Mouse (Mus musculus) frontal cortex, adult 2 months (tissue): ENCODE data around the gene Pex12. TPM values are rescaled to one million over a fixed set of nuclear protein-coding genes. Genes with fewer than 3 reads are reported as not detected.
A peak's percentile ranks its signal among the peaks of the same experiment; 100 is the strongest.
"Not testable (repeated sequence)": the region's sequence is repeated elsewhere in the genome, so short reads cannot be mapped to it uniquely, and the experiment has no call there.

ENCODE experiments used
- DNase-seq, 2 experiments: peaks; one replicate each; pipeline ENCODE4 v3.0.0; 2022; ENCODE audit warnings: low spot score in 1 of 2; ENCODE audit errors: extremely low spot score in 1 of 2
- polyA plus RNA-seq: library from polyadenylated mRNA; depleted of rRNA; stranded (reverse); fragments of >200 nt; gene quantifications from 2 replicates; pipeline ENCODE4 v1.2.3, GENCODE M21; 2012; rRNA removed

Pex12 gene
- polyA plus RNA-seq, 1 experiment = 8.7 TPM

DNA sequence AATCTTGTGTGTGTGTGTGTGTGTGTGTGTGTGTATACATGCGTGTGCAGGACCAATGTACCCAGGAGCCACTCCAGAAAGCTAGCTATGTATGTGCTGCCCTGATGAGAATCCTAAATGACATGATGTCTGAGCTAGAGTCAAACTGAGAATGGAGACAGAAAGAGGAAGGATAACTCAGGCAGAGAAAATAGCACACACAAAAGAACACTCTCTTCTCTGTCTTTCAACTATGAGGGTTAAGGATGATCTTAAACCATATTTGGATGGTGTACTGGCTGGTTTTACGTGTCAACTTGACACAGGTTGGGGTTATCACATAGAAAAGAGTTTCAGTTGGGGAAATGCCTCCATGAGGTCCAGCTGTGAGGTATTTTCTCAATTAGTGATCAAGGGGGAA lies 12.8 kb downstream of the Pex12 start:
- DNase-seq = no peak

DNA sequence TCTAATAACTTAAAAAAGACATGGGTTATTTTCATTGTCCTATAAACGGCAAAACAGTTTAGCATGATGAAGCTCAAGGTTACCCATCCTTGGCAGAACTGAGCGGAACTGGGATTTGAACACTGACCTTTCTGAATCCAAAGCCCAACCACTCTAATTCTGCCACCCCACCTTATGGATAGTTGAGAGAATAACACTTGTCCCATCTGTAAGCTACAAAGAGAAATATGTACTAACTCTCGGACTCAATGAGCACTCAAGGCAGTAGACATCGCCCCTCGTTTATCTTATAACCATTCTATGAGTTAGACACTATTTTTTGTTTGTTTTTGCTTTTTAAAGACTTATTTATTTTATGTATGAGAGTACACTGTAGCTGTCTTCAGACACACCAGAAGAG lies 13.3 kb downstream of the Pex12 start:
- no peak for DNase-seq

DNA sequence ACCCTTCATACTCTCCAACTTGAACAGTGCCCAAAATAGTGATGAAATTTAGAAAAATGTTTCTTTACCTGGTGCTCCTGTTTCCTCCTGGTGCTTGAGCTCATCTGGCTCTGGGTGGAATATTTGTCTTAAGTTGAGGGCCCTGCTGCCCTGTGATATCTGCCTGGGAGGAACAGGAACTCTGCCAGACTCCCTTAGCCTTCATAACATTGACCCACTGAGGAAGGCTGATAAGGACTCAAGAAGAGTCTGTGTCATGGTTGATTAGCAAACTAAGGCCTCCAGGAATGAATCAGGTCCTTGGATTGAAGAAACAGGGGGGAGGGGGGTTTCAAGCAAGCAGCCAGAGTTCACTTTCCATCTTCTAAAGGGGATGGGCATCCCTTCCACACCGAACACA lies 15.8 kb downstream of the Pex12 start, which contains the start of gene Slfn14:
Slfn14 (minus strand) TSS at position 161 of the 400 bp plus-strand sequence.
- DNase-seq = no peak

DNA sequence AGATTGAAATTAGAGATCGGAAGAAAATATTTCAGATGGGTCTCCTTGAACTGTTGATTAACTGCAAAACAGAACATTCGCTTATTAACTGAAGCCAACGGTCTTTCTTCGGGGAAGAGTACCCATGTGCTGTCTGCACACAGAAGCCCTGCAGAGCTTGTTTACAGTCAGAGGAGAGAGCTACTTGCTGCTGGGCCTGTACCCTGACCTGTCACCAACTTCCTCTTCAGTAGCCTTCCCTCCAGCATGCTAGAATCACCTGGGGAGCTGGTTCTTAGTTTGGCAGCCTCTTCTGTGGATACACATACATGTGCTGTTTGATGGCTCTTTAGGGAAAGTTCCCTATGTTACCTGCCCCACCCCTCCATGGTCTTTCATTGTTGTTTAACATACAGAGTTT lies 16.8 kb downstream of the Pex12 start:
- no peak for DNase-seq

DNA sequence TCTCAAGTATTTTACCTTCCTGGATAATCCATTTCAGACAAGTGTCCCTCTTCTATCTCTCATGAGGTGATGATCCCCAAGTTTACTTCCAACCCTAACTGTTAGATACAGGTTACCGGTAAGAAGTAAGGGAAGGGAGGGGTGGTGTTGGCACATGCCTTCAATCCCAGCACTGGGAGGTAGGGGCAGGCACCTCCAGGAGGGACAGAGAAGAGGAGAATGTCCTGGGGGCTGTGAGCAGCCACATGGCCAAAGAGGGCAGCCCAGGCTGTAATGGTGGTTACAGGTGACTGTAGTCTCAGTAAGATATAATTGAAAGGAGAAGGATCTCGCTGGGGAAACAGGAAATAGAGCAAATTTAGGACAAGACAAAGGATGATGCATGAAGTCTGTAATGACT lies 20.3 kb downstream of the Pex12 start:
- no peak for DNase-seq

DNA sequence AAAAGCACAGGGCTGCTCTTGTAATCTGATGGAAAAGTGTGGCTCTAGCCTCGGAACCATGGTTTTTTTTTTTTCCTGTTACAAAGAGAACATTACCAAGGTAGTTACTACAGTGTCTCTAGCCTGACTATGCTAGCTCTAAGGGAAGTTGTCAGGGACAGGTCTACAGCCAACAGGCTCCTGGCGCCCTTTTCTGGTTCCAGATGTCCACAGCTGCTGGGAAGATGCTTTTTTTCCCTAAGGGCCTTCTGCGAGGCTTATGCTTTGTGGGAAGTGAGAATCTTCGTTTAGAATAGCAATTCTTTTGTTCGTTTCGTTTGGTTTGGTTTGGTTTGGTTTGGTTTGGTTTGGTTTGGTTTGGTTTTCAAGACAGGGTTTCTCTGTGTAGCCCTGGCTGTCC lies 22.7 kb downstream of the Pex12 start:
- no peak for DNase-seq

DNA sequence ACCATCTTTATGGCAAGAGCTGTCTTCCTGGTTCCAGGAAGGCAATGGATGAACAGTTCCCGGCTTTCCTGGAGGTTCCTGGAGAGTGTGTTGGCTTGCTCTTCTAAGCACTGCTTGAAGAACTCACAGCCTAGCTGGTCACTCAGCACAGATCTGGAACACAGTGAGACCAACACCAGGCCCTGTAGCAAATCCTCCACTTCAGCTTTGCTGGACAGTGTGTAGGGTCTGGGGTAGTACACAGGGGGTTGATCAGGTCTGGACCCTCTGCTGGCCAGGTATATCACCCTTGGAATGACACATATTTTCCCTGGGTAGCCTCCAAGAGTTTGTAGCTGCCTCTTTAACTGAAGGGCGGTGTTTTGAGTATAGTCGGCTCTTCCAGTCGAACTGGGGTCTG lies 23.4 kb downstream of the Pex12 start:
- DNase-seq = no peak

DNA sequence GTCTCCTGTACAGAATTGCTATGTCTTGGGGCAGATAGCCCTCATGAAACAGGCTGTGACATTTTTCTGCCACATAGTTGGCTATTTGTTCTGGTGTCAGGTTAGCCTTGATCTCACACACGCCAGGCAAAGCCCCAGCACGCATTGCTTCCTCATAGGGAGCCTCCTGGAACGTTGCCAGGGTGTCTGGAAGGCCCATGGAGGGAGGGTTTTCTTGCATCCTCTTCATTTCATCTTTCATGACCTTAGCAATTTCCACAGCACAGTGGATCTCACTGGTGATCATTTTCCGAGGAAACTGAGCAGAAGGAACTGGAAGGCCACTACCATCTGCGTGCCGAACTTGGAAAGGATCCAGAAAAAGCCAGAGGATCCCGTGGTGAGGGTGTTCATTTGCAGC lies 26.1 kb downstream of the Pex12 start:
- no peak for DNase-seq

DNA sequence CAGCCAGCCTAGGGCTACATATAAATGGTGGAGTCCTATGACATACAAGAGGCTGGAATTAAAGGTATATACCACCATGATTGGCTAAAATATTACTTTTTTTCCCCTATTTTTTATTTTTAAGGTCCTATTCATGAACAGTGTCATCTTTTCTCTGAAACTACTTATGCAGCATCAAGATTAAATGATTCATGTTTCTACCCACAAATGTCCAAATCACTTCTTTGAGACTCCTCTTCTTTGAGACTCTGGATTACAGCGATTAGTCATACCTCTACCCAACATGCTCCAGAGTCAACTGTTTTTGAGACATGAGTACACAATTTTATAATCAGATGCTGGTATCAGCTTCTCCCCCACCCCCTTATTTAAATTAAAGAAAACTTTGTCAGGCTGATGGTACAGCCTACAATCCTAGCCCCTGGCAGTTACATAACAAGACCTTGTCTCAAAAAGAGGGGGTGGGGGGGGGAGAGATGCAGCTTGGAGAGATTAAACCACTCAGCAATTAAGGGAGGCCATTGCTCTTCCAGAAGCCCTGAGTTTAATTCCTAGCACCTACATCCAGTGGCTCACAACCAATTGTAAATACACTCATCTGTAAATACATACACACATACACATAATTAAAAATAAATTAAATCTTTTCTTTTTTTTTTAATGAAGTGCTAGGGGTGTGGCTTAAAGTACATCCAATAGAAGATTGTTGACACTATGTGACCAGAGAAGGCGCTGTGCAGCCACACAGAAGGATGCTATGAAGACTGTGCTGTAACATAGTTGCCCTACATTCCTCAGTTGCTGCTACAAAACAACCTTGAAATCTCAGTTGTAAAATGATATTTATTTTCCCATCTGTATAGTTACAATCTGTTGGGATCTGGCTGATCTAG lies 30.2 kb downstream of the Pex12 start:
- no peak for DNase-seq

DNA sequence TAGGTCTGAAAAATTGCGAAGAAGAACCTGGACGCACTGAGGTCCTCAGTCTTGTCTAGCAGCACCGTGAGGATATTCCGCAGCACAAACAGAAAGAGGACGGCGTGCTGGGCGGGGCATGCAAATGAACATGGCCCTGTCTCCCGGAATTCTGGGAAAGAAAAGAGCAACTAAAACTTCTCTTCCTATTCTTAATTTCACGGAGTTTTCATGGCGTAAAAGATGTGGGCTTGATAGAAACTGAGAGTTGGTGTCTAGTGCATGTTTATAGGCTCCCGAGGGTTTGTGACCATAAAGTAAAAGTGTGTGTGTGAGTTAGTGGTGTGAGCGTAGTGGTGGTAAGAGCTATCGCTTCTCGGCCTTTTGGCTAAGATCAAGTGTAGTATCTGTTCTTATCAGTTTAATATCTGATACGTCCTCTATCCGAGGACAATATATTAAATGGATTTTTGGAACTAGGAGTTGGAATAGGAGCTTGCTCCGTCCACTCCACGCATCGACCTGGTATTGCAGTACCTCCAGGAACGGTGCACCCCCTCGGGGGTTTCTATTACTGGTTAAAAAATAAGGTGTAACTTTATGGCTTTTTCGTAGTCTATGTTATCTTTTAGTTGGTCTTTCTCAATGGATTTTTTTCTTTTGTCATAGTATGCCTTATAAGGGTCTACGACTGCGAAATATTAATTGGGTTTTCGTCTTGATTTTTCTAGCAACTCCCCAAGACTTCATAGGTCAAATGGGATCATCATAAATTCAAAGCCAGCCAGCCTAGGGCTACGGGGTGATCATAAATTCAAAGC lies 31.0 kb downstream of the Pex12 start:
- peak; percentile 72 to 82 for DNase-seq

DNA sequence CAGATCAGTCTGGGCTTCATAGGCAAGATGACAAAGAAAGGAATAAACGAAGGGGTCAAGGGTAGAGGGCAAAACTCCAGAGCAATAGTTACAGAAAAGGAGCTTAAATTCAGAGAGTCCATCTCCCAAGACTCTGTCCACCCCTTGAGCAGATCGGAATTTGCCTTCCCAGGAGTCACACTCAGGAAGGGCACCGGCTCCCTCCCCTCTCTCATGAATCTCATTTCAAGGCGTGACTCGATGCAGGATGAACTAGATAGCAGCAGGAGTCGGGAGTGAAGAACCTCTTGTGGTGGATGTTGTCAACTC lies 31.6 kb downstream of the Pex12 start:
- no peak for DNase-seq

DNA sequence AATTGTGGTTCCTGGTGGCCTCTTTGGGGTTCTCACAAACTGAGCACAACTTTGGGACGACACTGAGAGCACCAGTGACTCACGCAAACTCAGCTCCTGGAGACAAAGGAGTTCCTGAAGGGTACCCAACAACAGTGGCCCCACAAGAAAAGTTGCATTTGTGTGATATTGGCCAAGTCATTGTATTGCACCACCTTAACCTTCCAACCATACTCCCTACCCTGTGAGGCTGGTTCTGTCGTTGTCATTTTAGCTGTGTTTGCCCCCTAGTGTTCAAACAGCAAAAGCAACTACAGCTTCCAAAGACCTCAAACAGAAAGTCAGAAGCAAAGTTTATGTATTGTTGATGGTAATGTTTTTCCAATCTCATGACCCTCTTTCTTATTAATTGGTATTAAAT lies 39.2 kb downstream of the Pex12 start:
- DNase-seq = no peak

DNA sequence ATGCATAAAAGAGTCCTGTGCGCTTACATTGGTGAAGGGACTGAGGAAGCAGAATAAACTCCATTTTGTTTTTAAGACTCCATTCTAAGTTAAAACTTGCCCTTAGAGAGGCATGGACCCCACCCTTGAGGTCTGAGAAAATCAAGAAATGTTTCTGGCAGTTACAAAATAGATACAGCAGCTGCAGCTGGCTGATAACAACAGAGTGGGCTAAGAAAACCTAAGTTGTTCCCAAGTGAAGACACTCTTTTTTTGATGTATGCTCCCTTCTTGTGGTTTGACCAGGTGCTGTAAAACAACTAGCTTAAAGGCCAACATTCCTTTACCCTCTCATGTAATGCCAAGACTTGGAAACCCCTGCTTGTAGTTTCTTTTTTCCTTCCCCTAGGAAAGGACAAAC lies 39.7 kb downstream of the Pex12 start:
- no peak for DNase-seq

DNA sequence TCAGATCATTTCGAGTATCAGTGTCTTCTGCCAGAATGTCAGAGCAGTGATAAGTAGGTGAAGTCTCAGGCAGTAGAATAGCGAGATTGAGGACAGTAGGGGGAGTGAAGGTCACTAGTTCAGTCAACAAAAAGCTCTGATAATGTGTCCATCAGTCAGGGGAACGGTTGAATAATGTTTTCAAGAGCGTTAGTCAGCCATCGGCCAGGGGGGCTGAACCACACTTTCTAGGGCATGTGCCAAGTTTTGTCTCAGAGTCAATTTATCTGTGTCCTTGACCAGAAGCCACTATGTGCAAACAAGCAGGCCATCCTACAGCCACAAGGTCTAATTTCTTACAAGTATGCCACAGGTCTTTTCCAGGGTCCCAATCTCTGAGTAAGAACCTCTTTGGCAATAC lies 45.2 kb downstream of the Pex12 start:
- not testable (repeated sequence) for DNase-seq

Other genes starting within 250 kb of the Pex12 start
- gene Slfn2, start 237.5 kb downstream of the Pex12 start, polyA plus RNA-seq = 1.6 and 3.2 TPM in 2 replicates
- gene Slfn1, start 185.7 kb downstream of the Pex12 start, polyA plus RNA-seq = 0.08 TPM in 2 replicates
- gene Slfn4, start 127.4 kb downstream of the Pex12 start, polyA plus RNA-seq = 0.04 and 0.08 TPM in 2 replicates
- 0.57 and 0.60 TPM in 2 replicates for gene Slfn3, start 111.3 kb downstream of the Pex12 start, polyA plus RNA-seq
- gene Slfn14, start 15.9 kb downstream of the Pex12 start, polyA plus RNA-seq = not detected in 2 replicates
- 115 and 125 TPM in 2 replicates for gene Ap2b1, start 3.6 kb downstream of the Pex12 start, polyA plus RNA-seq
- 341 and 351 TPM in 2 replicates for gene Rasl10b, start 106.6 kb upstream of the Pex12 start, polyA plus RNA-seq
- gene Gas2l2, start 126.9 kb upstream of the Pex12 start, polyA plus RNA-seq = 0.04 TPM in 1 of 2 replicates, not detected in the other
- gene 1700020L24Rik, start 135.1 kb upstream of the Pex12 start, polyA plus RNA-seq = 0.60 and 0.80 TPM in 2 replicates
- 3.6 and 3.9 TPM in 2 replicates for gene Mmp28, start 160.5 kb upstream of the Pex12 start, polyA plus RNA-seq
- gene Taf15, start 170.5 kb upstream of the Pex12 start, polyA plus RNA-seq = 70.8 and 70.9 TPM in 2 replicates
- gene Heatr9, start 219.6 kb upstream of the Pex12 start, polyA plus RNA-seq = not detected in 2 replicates
- gene Ccl5, start 227.9 kb upstream of the Pex12 start, polyA plus RNA-seq = 0.69 and 1.00 TPM in 2 replicates